Mouse (Mus musculus): ENCODE measurements around the gene Sdcbp2. TPM values are rescaled to one million over a fixed set of nuclear protein-coding genes. Genes with fewer than 3 reads are reported as not detected.

Gene Sdcbp2
- 3.3 TPM for polyA plus RNA-seq (2014; fragmentation: Illumina TruSeq; extraction: RNeasy Lipid Tissue Mini Kit (QIAGEN cat#74804); ENCODE audit: low read depth, low replicate concordance)

DNA sequence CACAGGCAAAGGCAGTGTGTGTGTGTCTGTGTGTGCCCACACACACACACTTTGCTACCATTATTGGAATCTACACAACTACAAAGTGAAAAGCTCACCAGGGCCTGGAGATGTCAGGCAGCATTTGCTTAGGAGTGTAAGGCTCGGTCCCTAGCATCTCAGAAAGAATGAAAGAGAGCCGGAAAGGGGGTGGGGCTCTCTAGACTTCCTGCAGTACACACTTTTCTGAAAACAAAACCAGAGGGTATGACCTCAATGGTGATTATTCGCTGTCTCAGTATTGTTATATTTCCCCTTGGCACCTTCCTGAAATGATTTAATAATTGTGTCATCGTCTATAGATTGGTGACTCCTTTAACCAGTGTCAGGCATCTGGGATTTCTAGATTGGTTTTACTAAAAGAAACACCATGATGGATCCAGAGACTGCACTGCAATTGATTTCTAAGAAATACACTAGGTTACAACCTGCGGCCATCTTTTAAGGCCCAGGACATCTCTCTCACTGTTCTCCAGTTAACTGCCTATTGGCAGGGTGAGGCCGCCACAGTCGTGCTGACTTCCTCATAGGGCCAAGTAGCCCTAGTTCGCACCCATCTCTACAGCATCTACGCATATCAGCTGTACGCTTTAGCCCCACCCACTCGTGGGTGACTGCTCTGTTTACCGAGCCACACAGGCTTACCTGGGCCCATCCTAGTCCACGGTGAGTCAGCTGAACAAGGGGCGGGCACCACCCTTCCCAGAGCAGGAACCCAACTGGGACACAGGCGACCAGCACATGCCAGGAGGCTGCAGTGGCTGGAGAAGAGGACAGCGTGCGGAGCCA is at the start of gene Sdcbp2:
TSS of gene Sdcbp2 (plus strand) at position 750 of the 828 bp plus-strand sequence.

GRCm38 (mm10) chr2:151542323-151543062 is 29.9 kb upstream of the Sdcbp2 start, which contains the start of gene Fkbp1a:
Gene Fkbp1a (plus strand): TSS chr2:151542483.

DNA sequence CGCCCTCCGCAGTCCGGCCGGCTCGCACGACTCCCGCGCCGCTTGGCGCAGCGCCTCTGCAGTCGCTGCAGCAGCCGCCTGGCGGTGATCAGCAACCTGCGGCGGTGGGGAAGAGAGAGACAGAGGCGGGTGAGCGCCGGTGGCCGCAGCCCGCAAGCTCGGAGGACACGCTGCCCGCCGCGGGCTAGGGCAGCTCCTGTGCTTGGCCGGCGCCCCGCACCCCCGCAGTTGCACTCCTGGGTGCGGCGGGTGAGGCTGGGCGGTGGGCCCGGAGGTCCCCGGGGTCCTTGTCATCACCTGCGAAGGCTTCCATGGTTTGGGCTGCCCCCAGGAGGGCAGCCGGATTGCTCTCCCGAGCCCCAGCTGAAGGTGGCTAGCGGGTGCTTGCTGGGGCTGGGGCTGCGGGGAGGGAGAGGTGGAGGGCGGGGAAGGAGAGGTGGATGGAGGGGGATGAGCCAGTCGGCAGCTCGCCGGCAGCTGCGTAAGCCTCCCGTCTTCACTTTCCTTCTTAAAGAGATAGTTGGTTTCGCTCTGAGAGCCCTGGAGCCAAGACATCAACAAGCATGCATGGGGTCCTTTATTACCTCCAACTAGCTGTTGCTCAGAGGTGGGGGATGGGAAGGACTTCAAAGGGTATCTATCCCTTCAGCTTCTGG is 59.9 kb downstream of the Sdcbp2 start, which contains the start of gene Snph:
TSS of gene Snph (minus strand) at position 435 of the 656 bp plus-strand sequence.

Other genes with a start within 250 kb of the Sdcbp2 start
- gene 4921509C19Rik, start 96.5 kb upstream of the Sdcbp2 start, polyA plus RNA-seq (2014; fragmentation: Illumina TruSeq; extraction: RNeasy Lipid Tissue Mini Kit (QIAGEN cat#74804); ENCODE audit: low read depth, low replicate concordance): not detected
- 111 TPM for gene Nsfl1c, start 78.4 kb upstream of the Sdcbp2 start, polyA plus RNA-seq (2014; fragmentation: Illumina TruSeq; extraction: RNeasy Lipid Tissue Mini Kit (QIAGEN cat#74804); ENCODE audit: low read depth, low replicate concordance)
- 166 TPM for gene Fkbp1a, start 30.1 kb upstream of the Sdcbp2 start, polyA plus RNA-seq (2014; fragmentation: Illumina TruSeq; extraction: RNeasy Lipid Tissue Mini Kit (QIAGEN cat#74804); ENCODE audit: low read depth, low replicate concordance)
- not detected for gene Snph, start 60.0 kb downstream of the Sdcbp2 start, polyA plus RNA-seq (2014; fragmentation: Illumina TruSeq; extraction: RNeasy Lipid Tissue Mini Kit (QIAGEN cat#74804); ENCODE audit: low read depth, low replicate concordance)
- not detected for gene Rad21l, start 95.9 kb downstream of the Sdcbp2 start, polyA plus RNA-seq (2014; fragmentation: Illumina TruSeq; extraction: RNeasy Lipid Tissue Mini Kit (QIAGEN cat#74804); ENCODE audit: low read depth, low replicate concordance)
- 4.1 TPM for gene Tmem74b, start 129.4 kb downstream of the Sdcbp2 start, polyA plus RNA-seq (2014; fragmentation: Illumina TruSeq; extraction: RNeasy Lipid Tissue Mini Kit (QIAGEN cat#74804); ENCODE audit: low read depth, low replicate concordance)
- gene Psmf1, start 171.6 kb downstream of the Sdcbp2 start, polyA plus RNA-seq (2014; fragmentation: Illumina TruSeq; extraction: RNeasy Lipid Tissue Mini Kit (QIAGEN cat#74804); ENCODE audit: low read depth, low replicate concordance): 22.7 TPM

Measured in heart, adult 10 weeks (tissue).